Mouse (Mus musculus): ENCODE measurements at regions not wholly inside any gene's neighbourhood (a gene's known extent, or its start where the extent isn't known, plus 50 kb on each side); places are given as distances from the start of the nearest gene placed in this dataset.
A peak's percentile ranks its signal among the peaks of the same experiment; 100 is the strongest.

DNA sequence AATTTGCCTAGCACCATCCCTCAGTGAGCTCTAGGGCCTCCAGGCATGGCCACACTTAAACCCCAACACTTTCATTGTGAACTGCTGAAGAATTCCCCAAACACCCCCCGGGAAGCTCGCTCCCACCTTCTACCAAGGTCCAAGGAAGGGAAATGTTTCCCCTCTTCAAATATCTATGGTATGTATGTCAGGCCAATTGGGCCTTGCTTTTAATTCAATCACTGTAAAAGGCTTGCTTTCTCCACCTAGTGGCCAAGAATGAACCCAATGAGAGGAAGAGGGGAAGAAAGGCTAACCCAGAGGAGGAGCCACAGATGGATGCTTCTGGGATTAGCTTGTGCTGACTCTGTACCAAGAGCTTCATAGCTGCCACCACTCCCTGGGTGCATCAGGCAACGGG lies 336.3 kb upstream of the Tgfbr2 start:
- DNase-seq (ENCODE audit: low spot score): peak; percentile 13

DNA sequence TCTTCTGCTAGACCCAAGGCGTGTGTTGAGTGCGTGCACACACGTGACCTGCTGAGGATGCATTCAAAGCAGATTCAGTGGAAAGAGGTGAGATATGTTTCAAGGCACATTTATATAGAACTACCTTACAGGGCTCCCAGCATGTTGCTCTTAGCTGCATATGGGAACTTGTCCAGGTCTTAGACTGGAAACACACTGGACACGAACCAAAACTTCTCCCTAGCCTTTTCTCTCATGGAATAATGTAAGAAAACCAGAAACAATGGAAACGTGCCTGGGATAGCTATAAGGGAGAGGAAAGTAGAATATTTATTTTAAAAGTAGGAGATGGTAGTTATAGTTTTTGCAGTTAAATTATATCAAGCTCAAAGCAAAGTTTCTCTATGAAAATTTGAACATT lies 332.6 kb upstream of the Tgfbr2 start:
- no peak for DNase-seq (ENCODE audit: low spot score)

DNA sequence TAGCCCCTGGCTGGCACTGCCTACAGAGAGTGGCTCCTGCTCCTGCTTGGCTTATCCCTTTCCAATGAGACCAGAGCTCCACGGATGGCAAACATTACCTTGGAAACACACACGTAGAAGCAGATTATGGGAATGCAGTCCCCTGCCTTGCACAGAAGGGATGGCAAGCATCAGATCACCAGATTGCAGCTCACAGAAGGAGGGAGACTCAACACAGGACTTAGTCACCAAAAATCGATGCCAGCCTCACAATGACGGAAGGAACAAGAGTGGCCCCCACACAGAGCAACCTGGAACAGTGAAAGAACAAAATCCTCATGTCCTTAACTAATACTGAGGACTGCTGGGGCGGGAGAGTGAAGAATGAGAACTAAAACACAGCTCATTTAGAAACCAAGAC lies 327.7 kb upstream of the Tgfbr2 start:
- DNase-seq (ENCODE audit: low spot score): no peak

DNA sequence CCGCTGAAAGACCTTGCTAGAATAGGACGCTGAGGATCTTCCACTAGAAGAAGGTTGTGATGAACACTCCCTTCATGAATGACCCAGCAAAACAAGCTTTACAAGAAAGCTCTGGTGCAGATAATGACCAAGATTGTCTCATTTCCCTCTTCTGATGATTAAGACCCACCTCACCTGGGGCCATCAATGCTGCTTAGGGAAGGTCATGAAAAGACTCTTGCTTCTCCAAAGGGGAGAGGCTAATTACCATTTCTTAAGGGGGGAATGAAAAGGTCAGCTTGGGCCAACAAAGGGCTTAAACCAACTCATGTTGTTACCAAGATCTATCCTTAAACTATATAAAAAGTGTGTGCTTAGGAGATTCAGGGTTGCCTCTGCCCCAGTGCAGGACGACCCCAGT lies 325.8 kb upstream of the Tgfbr2 start:
- DNase-seq (ENCODE audit: low spot score): no peak

- DNase-seq (ENCODE audit: low spot score): no peak
These were observed 316.1 kb upstream of the Tgfbr2 start for GRCm38 (mm10) chr9:116491227-116491626.

GRCm38 (mm10) chr9:116489787-116490186 lies 314.6 kb upstream of the Tgfbr2 start:
- no peak for DNase-seq (ENCODE audit: low spot score)

GRCm38 (mm10) chr9:116489273-116489672 lies 314.1 kb upstream of the Tgfbr2 start:
- DNase-seq (ENCODE audit: low spot score): no peak

- DNase-seq (ENCODE audit: low spot score): no peak
These were observed 302.1 kb upstream of the Tgfbr2 start for GRCm38 (mm10) chr9:116477309-116477708.

- no peak for DNase-seq (ENCODE audit: low spot score)
These were observed 300.2 kb upstream of the Tgfbr2 start for GRCm38 (mm10) chr9:116475206-116475955.

DNA sequence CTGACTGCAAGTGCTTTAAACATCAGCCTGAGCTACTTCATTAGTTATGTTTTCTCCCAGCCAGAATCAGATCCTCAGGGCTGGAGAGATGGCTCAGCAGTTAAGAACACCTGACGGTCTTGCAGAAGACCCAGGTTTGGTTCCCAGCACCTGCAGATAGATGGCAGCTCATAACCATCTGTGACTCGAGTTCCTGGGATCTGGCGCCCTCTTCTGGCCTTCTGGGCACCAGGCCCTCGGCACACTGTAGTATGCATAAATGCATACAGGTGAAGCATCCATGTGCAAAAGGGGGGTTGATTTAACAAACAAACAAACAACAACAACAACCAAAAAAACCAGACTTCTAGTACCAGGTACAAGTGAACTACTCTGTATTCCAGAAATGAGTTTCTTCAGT lies 297.7 kb upstream of the Tgfbr2 start:
- DNase-seq (ENCODE audit: low spot score): no peak

DNA sequence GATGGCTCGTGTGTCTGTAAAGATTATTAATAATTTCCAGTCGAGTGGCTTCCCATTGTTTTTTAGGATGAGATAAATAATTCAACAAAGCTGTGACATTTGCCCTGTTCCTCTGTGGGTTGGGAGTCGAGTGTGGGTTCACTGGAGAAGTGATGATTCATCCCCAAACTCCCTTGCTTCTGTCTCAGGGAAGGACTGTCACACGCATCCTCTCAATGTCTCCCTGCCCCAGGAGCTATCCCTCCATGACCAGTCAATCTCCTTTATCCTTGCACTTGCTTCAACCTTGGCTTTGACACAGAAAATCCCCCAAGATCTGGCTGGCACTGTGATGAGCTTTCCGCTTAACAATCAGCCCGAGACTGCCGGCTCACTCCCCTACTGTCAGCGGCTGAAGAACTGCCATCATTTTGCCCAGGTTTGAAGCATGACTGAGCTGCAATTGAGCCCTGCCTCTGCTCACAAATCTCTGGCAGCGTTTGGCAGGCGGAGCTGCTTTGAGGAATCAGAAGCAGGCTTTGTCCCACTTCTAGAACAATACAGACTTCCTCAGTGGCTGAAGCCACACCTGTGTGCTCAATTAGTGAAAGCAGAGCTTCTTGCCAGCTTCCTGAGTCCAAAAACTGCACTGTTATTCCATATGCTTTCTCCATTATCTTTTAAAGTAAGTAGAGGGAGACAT lies 293.6 kb upstream of the Tgfbr2 start:
- DNase-seq (ENCODE audit: low spot score): peak; percentile 72

DNA sequence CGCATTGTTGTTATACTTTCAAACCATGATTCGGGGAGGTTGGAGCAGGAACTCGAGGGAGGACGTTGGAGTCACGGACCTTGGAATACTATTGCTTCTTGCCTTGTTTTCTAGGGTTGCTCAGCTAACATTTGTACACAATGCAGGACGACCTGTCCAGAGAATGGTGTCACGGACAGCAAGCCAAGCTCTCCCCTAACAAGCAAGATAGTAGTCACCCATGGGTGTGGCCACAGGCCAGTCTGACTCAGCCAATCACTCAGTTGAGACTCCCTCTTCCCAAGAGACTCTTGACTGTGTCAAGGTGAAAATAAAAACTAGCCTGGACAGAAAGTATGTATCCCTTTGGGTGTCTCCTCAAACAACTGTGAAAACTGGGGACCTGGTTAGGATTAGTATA lies 291.2 kb upstream of the Tgfbr2 start:
- no peak for DNase-seq (ENCODE audit: low spot score)

DNA sequence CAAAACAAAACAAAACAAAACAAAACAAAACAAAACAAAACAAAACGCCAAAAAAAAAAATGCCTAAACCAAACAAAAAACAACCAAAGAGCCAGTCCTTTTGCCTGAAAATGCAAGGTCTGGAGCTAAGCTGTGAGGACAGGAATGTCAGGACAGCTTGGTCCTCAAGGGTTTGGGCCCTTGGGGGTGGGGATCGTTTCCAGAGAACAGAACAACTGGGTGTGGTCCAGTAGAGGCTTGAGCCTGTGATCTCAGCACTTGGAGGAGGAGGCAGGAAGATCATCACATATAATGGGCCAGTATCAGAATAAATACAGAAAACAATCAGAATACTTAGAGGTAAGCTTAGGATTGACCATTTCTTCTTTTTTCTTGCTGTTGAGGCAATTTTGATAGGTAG lies 289.5 kb upstream of the Tgfbr2 start:
- no peak for DNase-seq (ENCODE audit: low spot score)

GRCm38 (mm10) chr9:116462232-116462631 lies 287.1 kb upstream of the Tgfbr2 start:
- DNase-seq (ENCODE audit: low spot score): no peak

- DNase-seq (ENCODE audit: low spot score): no peak
These were observed 284.9 kb upstream of the Tgfbr2 start for GRCm38 (mm10) chr9:116460022-116460421.

GRCm38 (mm10) chr9:116452050-116452449 lies 276.9 kb upstream of the Tgfbr2 start:
- no peak for DNase-seq (ENCODE audit: low spot score)

DNA sequence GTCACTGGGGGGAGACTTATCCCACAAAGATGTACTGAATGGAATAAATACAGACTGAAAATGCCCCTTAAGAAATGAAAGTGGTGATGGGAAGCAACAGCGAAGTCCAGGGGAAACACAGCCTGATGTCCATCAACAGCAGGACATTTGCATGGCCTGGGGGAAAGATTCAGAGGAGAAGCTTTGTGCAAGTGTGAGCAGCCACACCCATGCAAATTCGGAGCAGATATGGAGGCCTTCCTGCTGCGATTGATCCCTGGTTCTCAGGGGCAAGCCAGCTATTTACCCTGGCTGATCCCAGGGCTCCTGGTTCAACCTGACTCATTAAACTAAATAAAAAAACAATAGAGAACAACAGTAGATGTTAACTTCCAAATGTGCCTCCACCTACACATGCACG lies 275.7 kb upstream of the Tgfbr2 start:
- no peak for DNase-seq (ENCODE audit: low spot score)

DNA sequence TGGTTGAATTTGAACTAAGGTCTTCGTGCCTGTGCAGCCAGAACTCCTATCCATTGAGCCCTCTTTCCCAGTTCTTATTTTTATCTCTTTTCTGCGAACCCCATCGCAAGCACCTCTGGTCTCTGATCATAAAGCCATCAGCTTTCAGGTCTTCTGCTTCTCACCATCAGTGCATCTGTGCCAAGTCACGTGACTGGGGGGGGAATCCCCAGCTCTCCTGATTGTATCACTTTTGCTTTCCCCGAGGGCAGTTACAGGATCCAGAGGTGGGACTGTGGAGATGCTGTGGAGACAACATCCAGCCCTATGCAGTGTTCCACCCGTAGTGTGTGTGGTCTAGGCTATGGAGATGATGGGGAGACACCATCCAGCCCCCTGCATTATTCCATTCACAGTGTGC lies 272.6 kb upstream of the Tgfbr2 start:
- no peak for DNase-seq (ENCODE audit: low spot score)

GRCm38 (mm10) chr9:116438580-116438979 lies 263.4 kb upstream of the Tgfbr2 start:
- DNase-seq (ENCODE audit: low spot score): no peak

- no peak for DNase-seq (ENCODE audit: low spot score)
These were observed 259.3 kb upstream of the Tgfbr2 start for GRCm38 (mm10) chr9:116434414-116434813.

DNA sequence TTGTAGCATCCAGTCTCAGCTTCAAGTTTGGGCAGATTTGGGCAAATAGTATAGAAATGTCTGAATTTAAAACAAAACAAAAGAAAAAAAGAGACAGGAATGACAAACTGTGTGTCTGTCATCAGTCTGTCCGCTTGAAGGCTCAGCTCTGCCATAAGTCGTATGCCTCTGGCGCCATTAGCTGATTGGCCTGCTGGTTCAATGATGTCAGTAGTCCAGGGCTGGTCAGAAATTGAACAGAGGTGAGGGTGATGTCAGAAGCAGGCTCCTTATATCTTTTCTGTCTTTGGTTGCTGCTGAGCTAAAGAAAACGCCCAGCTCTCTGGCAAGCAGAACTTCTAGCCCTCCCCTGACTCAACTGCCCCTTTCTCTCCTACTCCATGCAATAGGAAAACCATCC lies 253.9 kb upstream of the Tgfbr2 start:
- no peak for DNase-seq (ENCODE audit: low spot score)

GRCm38 (mm10) chr9:116428475-116428874 lies 253.3 kb upstream of the Tgfbr2 start:
- DNase-seq (ENCODE audit: low spot score): no peak

DNA sequence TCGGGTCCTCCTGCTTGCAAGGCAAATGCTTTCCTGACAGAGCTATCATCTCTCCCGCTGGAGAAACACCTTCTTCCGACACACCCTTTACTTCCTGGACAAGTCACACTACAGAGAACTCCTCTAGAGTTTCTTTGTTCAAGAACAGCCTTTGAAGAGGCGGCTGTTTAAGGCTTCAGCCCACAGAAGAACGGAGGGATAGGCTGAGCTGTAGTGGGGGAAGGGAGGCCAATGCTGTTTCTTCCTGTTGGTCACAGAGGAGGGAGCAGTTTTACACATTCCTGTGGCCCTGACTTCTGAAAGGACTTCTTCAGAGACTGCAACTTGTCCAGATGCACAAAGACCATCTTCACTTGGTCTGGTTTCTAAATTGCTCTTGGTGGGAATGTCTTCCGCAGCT lies 252.1 kb upstream of the Tgfbr2 start:
- peak; percentile 11 for DNase-seq (ENCODE audit: low spot score)
